Mouse (Mus musculus) heart, embryonic 12.5 days (tissue): ENCODE measurements around the gene Adamts12. TPM values are rescaled to one million over a fixed set of nuclear protein-coding genes. Genes with fewer than 3 reads are reported as not detected.

Experiments
- ATAC-seq: fragments of 200-750 bp; cut with Nextera tagmentation; 2 replicates; pipeline ENCODE4 v1.8.0; 2017; ENCODE audit warnings: moderate TSS enrichment, moderate library complexity; ENCODE audit not compliant: insufficient number of reproducible peaks, low FRiP score
- H3K27ac ChIP-seq: fragments of 300-500 bp; sonication (generic); 2 replicates; pipeline ENCODE4 v1.5.1; 2016; ENCODE audit warnings: mild to moderate bottlenecking, moderate library complexity; ENCODE audit not compliant: poor library complexity, severe bottlenecking
- H3K27me3 ChIP-seq: fragments of 300-500 bp; sonication (generic); replicated peaks from 2 replicates; pipeline ENCODE4 v1.6.1; 2016; ENCODE audit warnings: mild to moderate bottlenecking, moderate library complexity
- H3K36me3 ChIP-seq: fragments of 300-500 bp; sonication (generic); 2 replicates; pipeline ENCODE4 v1.6.1; 2016; ENCODE audit warnings: mild to moderate bottlenecking, moderate library complexity
- H3K4me1 ChIP-seq: fragments of 300-500 bp; sonication (generic); replicated peaks from 2 replicates; pipeline ENCODE4 v1.6.1; 2016; ENCODE audit warnings: mild to moderate bottlenecking
- H3K4me2 ChIP-seq: fragments of 300-500 bp; sonication (generic); 2 replicates; pipeline ENCODE4 v1.6.1; 2016; ENCODE audit warnings: mild to moderate bottlenecking, moderate library complexity
- H3K4me3 ChIP-seq: fragments of 300-500 bp; sonication (generic); 2 replicates; pipeline ENCODE4 v1.5.1; 2016; ENCODE audit warnings: mild to moderate bottlenecking
- H3K9ac ChIP-seq: fragments of 300-500 bp; sonication (generic); 2 replicates; pipeline ENCODE4 v1.6.1; 2016; ENCODE audit warnings: mild to moderate bottlenecking, moderate library complexity
- H3K9me3 ChIP-seq: fragments of 300-500 bp; sonication (generic); replicated peaks from 2 replicates; pipeline ENCODE4 v1.6.1; 2016; ENCODE audit warnings: mild to moderate bottlenecking, moderate library complexity
- WGBS: fragments of 180-500 bp; shearing (Covaris S2); methylation state at CpG from one replicate; pipeline ENCODE4 v1.1.7; 2016; 5-methylcytosine and 5-hydroxymethylcytosine counted together
- polyA plus RNA-seq: library from polyadenylated mRNA; unstranded; fragments of >200 nt; fragmentation: Nextera tagmentation; extraction: Ambion mirVana; gene quantifications from 2 replicates; pipeline ENCODE4 v1.2.1, GENCODE M21; 2016

Gene Adamts12
- polyA plus RNA-seq, 1 experiment from 2014 or later: 1.1 TPM

- Histone ChIP-seq H3K9ac (no peak overlapping the region), H3K27me3 (no peaks in the 10 kb centered on the region), H3K4me2 (no peak overlapping the region), H3K4me1 (no peaks in the 10 kb centered on the region), H3K36me3 (no peaks in the 10 kb centered on the region), H3K4me3 (no peak overlapping the region), H3K9me3 (no peaks in the 10 kb centered on the region), H3K27ac (no peak overlapping the region)
- no peak for ATAC-seq
- WGBS: 82% methylated on average over 4 of the region's 4 CpGs
These were observed 233.4 kb downstream of the Adamts12 start for GRCm38 (mm10) chr15:11297960-11298359.

DNA sequence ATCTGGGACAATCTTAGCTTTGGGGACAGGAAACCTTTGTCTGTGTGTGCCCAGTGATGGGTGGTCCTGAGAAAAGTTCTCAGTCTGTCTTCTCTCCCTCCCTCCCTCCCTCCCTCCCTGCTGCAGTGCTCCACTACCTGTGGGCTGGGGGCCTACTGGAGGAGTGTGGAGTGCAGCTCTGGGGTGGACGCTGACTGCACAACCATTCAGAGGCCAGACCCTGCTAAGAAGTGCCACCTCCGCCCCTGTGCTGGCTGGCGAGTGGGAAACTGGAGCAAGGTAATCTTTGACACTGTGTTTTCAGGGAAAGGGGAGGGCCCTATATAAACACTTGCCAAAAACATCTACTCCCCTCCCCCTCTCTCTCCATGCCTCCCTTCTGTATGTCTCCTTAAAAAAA is 252.5 kb downstream of the Adamts12 start:
- no peak overlapping the region for H3K4me3 ChIP-seq
- H3K9ac ChIP-seq: no peak overlapping the region
- H3K4me2 ChIP-seq: no peak overlapping the region
- no peaks in the 10 kb centered on the region for H3K9me3 ChIP-seq
- no peaks in the 10 kb centered on the region for H3K27me3 ChIP-seq
- H3K4me1 ChIP-seq: no peaks in the 10 kb centered on the region
- 22% methylated on average over 3 of the region's 3 CpGs for WGBS
- no peak overlapping the region for H3K27ac ChIP-seq
- no peak for ATAC-seq
- H3K36me3 ChIP-seq: no peaks in the 10 kb centered on the region

GRCm38 (mm10) chr15:11320481-11320880 is 255.9 kb downstream of the Adamts12 start:
- WGBS: 21% methylated on average over 8 of the region's 8 CpGs
- no peaks in the 10 kb centered on the region for H3K4me1 ChIP-seq
- no peak for ATAC-seq
- no peaks in the 10 kb centered on the region for H3K36me3 ChIP-seq
- no peak overlapping the region for H3K27ac ChIP-seq
- H3K27me3 ChIP-seq: no peaks in the 10 kb centered on the region
- H3K9me3 ChIP-seq: no peaks in the 10 kb centered on the region
- H3K4me3 ChIP-seq: no peak overlapping the region
- no peak overlapping the region for H3K9ac ChIP-seq
- H3K4me2 ChIP-seq: no peak overlapping the region

DNA sequence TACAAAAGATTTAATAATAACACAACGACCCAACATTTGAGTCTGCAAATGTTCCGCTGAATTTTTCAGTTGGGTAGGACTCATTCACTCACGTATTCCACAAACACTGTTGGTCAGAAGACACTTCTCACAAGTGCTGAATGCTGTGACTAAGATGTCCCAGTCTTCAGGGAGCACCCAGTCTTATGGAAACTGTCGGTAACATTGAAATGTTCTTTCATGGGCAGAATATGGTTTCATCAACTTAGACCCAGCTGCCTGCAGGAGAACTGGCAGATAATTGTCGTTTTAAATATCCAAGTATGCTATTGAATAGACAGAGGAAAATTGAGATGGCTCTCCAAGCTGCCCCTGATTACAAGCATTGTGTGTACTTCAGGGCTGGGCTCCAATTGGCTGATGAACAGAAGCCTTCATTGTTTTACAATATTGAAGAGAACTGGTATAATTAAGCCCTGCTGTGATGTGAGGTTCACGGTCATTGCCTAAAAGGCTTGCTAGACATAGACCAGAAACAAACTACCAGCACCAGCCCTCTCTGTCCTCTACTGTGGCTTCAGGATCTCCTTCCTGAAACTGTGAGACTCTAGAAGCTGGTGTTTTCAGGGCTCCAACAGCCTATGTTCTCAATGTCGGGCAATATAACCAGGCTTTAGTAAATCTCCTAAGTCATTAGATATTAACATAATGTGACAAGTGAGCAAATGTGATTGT is 275.0 kb downstream of the Adamts12 start:
- H3K36me3 ChIP-seq: no peaks in the 10 kb centered on the region
- H3K27ac ChIP-seq: no peak overlapping the region
- no peak overlapping the region for H3K9ac ChIP-seq
- H3K4me2 ChIP-seq: no peak overlapping the region
- ATAC-seq: no peak
- WGBS: 84% methylated on average over 7 of the region's 7 CpGs
- H3K9me3 ChIP-seq: no peaks in the 10 kb centered on the region
- H3K4me3 ChIP-seq: no peak overlapping the region
- H3K27me3 ChIP-seq: no peaks in the 10 kb centered on the region
- H3K4me1 ChIP-seq: no peaks in the 10 kb centered on the region

GRCm38 (mm10) chr15:11355865-11356264 is 291.3 kb downstream of the Adamts12 start:
- WGBS: 71% methylated on average over 3 of the region's 3 CpGs
- H3K4me2 ChIP-seq: no peak overlapping the region

GRCm38 (mm10) chr15:11357501-11357900 is 292.9 kb downstream of the Adamts12 start:
- ATAC-seq: no peak
- H3K4me1 ChIP-seq: no peaks in the 10 kb centered on the region
- 90% methylated on average over 2 of the region's 2 CpGs for WGBS
- no peak overlapping the region for H3K27ac ChIP-seq
- H3K4me3 ChIP-seq: no peak overlapping the region
- H3K36me3 ChIP-seq: no peaks in the 10 kb centered on the region
- H3K9me3 ChIP-seq: no peaks in the 10 kb centered on the region
- H3K4me2 ChIP-seq: no peak overlapping the region
- H3K9ac ChIP-seq: no peak overlapping the region
- no peaks in the 10 kb centered on the region for H3K27me3 ChIP-seq

More at GRCm38 (mm10) chr15:11355865-11356264, 291.3 kb downstream of the Adamts12 start:
- Histone ChIP-seq H3K27me3 (no peaks in the 10 kb centered on the region), H3K27ac (no peak overlapping the region), H3K36me3 (no peaks in the 10 kb centered on the region), H3K9me3 (no peaks in the 10 kb centered on the region), H3K4me3 (no peak overlapping the region), H3K9ac (no peak overlapping the region), H3K4me1 (no peaks in the 10 kb centered on the region)
- no peak for ATAC-seq

DNA sequence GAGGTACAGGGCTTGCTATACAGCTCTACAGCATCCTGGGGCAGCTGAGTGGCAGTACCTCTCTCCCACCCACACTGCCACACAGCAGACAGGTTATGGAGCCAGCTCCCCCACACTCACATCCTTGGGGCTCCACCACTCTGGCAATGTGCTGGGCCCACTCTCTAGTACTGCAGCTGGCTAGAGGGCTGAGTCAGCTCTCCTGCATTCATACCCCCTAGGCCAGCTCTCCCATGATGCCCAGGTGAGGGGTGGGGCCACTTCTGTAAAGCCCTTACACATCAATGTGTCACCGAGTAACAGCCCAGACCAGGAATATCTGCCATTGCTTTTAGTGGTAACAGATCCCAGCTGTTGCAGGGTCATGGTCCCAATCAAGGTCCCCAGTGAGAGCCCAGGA is 296.3 kb downstream of the Adamts12 start:
- ATAC-seq: peak; percentile 25; the same call in 1 of the 2 replicates
- no peaks in the 10 kb centered on the region for H3K4me1 ChIP-seq
- WGBS: 81% methylated on average over 1 of the region's 1 CpGs

GRCm38 (mm10) chr15:11361824-11362223 is 297.2 kb downstream of the Adamts12 start:
- no peak overlapping the region for H3K4me2 ChIP-seq
- ATAC-seq: no peak
- no peaks in the 10 kb centered on the region for H3K4me1 ChIP-seq
- H3K4me3 ChIP-seq: no peak overlapping the region
- no peaks in the 10 kb centered on the region for H3K36me3 ChIP-seq
- no peak overlapping the region for H3K27ac ChIP-seq
- 83% methylated on average over 5 of the region's 5 CpGs for whole genome bisulfite sequencing
- H3K27me3 ChIP-seq: no peaks in the 10 kb centered on the region
- no peaks in the 10 kb centered on the region for H3K9me3 ChIP-seq
- H3K9ac ChIP-seq: no peak overlapping the region

More for the DNA sequence above, 296.3 kb downstream of the Adamts12 start:
- Histone ChIP-seq H3K9ac (no peak overlapping the region), H3K27ac (no peak overlapping the region), H3K36me3 (no peaks in the 10 kb centered on the region), H3K4me2 (no peak overlapping the region), H3K9me3 (no peaks in the 10 kb centered on the region), H3K27me3 (no peaks in the 10 kb centered on the region), H3K4me3 (no peak overlapping the region)

- 16% methylated on average over 2 of the region's 2 CpGs for WGBS
- Histone ChIP-seq H3K4me3 (no peak overlapping the region), H3K4me2 (no peak overlapping the region), H3K27me3 (no peaks in the 10 kb centered on the region), H3K36me3 (no peaks in the 10 kb centered on the region), H3K4me1 (no peaks in the 10 kb centered on the region), H3K9me3 (no peaks in the 10 kb centered on the region), H3K9ac (no peak overlapping the region), H3K27ac (no peak overlapping the region)
- no peak for ATAC-seq
These were observed 299.5 kb downstream of the Adamts12 start for GRCm38 (mm10) chr15:11364112-11364511.

GRCm38 (mm10) chr15:11364795-11365194 is 300.2 kb downstream of the Adamts12 start:
- Histone ChIP-seq H3K9ac (no peak overlapping the region), H3K36me3 (no peaks in the 10 kb centered on the region), H3K27ac (no peak overlapping the region), H3K4me1 (no peaks in the 10 kb centered on the region), H3K27me3 (no peaks in the 10 kb centered on the region), H3K9me3 (no peaks in the 10 kb centered on the region), H3K4me2 (no peak overlapping the region), H3K4me3 (no peak overlapping the region)
- WGBS: 84% methylated on average over 1 of the region's 1 CpGs
- ATAC-seq: no peak

GRCm38 (mm10) chr15:11369572-11369971 is 305.0 kb downstream of the Adamts12 start:
- Histone ChIP-seq H3K4me3 (no peak overlapping the region), H3K27me3 (no peaks in the 10 kb centered on the region), H3K9ac (no peak overlapping the region), H3K27ac (no peak overlapping the region), H3K4me2 (no peak overlapping the region), H3K4me1 (no peaks in the 10 kb centered on the region), H3K9me3 (no peaks in the 10 kb centered on the region), H3K36me3 (no peaks in the 10 kb centered on the region)
- 73% methylated on average over 3 of the region's 3 CpGs for WGBS
- ATAC-seq: no peak
